Mouse (Mus musculus): ENCODE results near the gene Rasa1.
A peak's percentile ranks its signal among the peaks of the same experiment; 100 is the strongest.

GRCm38 (mm10) chr13:85207493-85207892, 81.4 kb downstream of the Rasa1 start:
- TF ChIP-seq CTCF (IDR thresholded peaks at IDR 0.05; ENCODE audit: low read depth) (peak; percentile 73), EP300 (optimal IDR thresholded peaks at IDR 0.05) (no peak)
